10 mouse cellular contexts compared by ENCODE assay signal in the genomic region with DNA sequence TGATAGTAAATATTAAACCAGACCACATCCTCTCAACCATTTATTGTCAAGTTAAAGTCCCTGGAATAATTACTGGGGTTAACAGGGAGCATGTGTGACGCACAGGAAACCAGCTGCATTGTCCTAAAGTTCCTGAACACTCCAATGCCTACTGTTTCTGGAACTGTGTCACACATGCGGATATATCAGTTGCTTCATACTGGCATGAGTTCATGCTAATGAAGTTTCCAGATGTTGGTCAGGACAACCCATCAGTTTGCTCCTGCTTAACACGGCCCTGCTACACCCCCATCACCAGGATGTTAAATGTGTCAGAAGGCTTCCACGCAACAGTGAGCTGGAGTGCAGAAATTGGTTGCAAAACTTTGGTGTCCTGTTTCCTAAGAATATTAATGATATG. TPM values are rescaled to one million over a fixed set of nuclear protein-coding genes. Genes with fewer than 3 reads are reported as not detected.
DNase-seq lines count a peak whose midpoint lies in the region; ATAC-seq and TF ChIP-seq lines count a peak whose summit lies in the region.
"Had no signal": no experiment of that assay in that cellular context is flagged by ENCODE, and none has a peak within 500 bp of the region (broad histone marks: within the 10 kb centered on the region; RNA-seq: fewer than 3 reads in every experiment).

No protein-coding gene starts in this region.

- no peak overlapping the region for H3K4me2 ChIP-seq in liver, postnatal 0 days (ENCODE audit: low read depth, low read length)
- H3K4me2 ChIP-seq in limb, embryonic 14.5 days (replicated peaks; ENCODE audit: low read depth, low read length, severe bottlenecking) = no peak overlapping the region

- no peak overlapping the region for H3K27ac ChIP-seq in liver, postnatal 0 days (ENCODE audit: low read depth)
- H3K27ac ChIP-seq in limb, embryonic 14.5 days (replicated peaks; ENCODE audit: low read depth, low read length) = no peak overlapping the region
- H3K27ac ChIP-seq: forebrain, embryonic 10.5 days had no signal

- no peak overlapping the region for H3K4me3 ChIP-seq in liver, postnatal 0 days (ENCODE audit: low read depth, low read length)
- no peak overlapping the region for H3K4me3 ChIP-seq in limb, embryonic 14.5 days (replicated peaks; ENCODE audit: low read length)
- H3K4me3 ChIP-seq: forebrain, embryonic 10.5 days had no signal

- 62% methylated on average over 4 of the region's 4 CpGs for WGBS in liver, postnatal 0 days (ENCODE audit: insufficient replicate concordance)
- WGBS in limb, embryonic 14.5 days = 29% methylated on average over 4 of the region's 4 CpGs

- no peak for TF ChIP-seq POLR2A in limb, embryonic 14.5 days (IDR thresholded peaks at IDR 0.05; ENCODE audit: borderline replicate concordance, extremely low read depth, insufficient read depth, insufficient read length)

- no peak for DNase-seq in liver, postnatal 0 days
- no peak for DNase-seq in liver
- DNase-seq in heart, postnatal 4 days = peak; percentile 40
- peak; percentile 65 for DNase-seq in limb, embryonic 14.5 days (ENCODE audit: low spot score)
- no peak for DNase-seq in cerebellum, adult 11 months
- DNase-seq in c-Kit-positive CD71-positive TER-119-positive erythroid progenitor cells, embryonic 14.5 days (ENCODE audit: low spot score) = no peak
- DNase-seq: cerebellum, adult 9-11 months had no signal

- no peaks in the 10 kb centered on the region for H3K36me3 ChIP-seq in liver, postnatal 0 days (replicated peaks; ENCODE audit: insufficient read depth, low read length)
- no peaks in the 10 kb centered on the region for H3K36me3 ChIP-seq in limb, embryonic 14.5 days (ENCODE audit: control insufficient read depth, insufficient read depth, low read length)
- H3K36me3 ChIP-seq: forebrain, embryonic 10.5 days had no signal

- H3K4me1 ChIP-seq in liver, postnatal 0 days (ENCODE audit: insufficient read depth) = no peaks in the 10 kb centered on the region
- H3K4me1 ChIP-seq in limb, embryonic 14.5 days (ENCODE audit: control insufficient read depth, insufficient read depth, low read length) = no peaks in the 10 kb centered on the region
- H3K4me1 ChIP-seq: forebrain, embryonic 10.5 days had no signal

- no peak for TF ChIP-seq CTCF in liver, postnatal 0 days (IDR thresholded peaks at IDR 0.05; ENCODE audit: low read depth)

- no peak overlapping the region for H3K9ac ChIP-seq in liver, postnatal 0 days (replicated peaks)
- no peak overlapping the region for H3K9ac ChIP-seq in limb, embryonic 14.5 days (ENCODE audit: low read depth, low read length, severe bottlenecking)

- no peaks in the 10 kb centered on the region for H3K27me3 ChIP-seq in liver, postnatal 0 days (ENCODE audit: insufficient read depth, low read length)
- no peaks in the 10 kb centered on the region for H3K27me3 ChIP-seq in limb, embryonic 14.5 days (ENCODE audit: control insufficient read depth, insufficient read depth, low read length)

- no peak for TF ChIP-seq EP300 in liver, postnatal 0 days (IDR thresholded peaks at IDR 0.05; ENCODE audit: low read depth)

- no peaks in the 10 kb centered on the region for H3K9me3 ChIP-seq in liver, postnatal 0 days (ENCODE audit: low read length)
- no peaks in the 10 kb centered on the region for H3K9me3 ChIP-seq in limb, embryonic 14.5 days (ENCODE audit: control insufficient read depth, low read length)
- H3K9me3 ChIP-seq: forebrain, embryonic 10.5 days had no signal

- ATAC-seq in liver, postnatal 0 days = peak; percentile 60
- ATAC-seq in limb, embryonic 14.5 days (ENCODE audit: low FRiP score, low read depth) = peak; percentile 69
- ATAC-seq in megakaryocyte progenitor cell, adult 5-6 weeks (replicated peaks; ENCODE audit: poor library complexity) = no peak

RNA-seq across cellular contexts. Expression of a gene that starts 33.6 kb away (rescaled TPM):
- not detected in 2 replicates for polyA plus RNA-seq in liver, postnatal 0 days (2015; fragmentation: Nextera tagmentation; extraction: Ambion mirVana)
- total RNA-seq in heart, postnatal 4 days (2021) = under 1 TPM; 0.16 to 0.19 TPM
- 0.06 TPM in 1 of 2 replicates, not detected in the other for polyA plus RNA-seq in limb, embryonic 14.5 days (2012; rRNA removed)
- 0.11 TPM in 1 of 2 replicates, not detected in the other for polyA plus RNA-seq in limb, embryonic 14.5 days (2014; fragmentation: Nextera tagmentation; extraction: Ambion mirVana)
- not detected in 2 replicates for total RNA-seq in megakaryocyte progenitor cell, adult 5-6 weeks (2015)
- not detected in 2 replicates for total RNA-seq in megakaryocyte progenitor cell, adult 5-6 weeks (2017)
- total RNA-seq: left cerebral cortex, postnatal 14 days had no signal
- polyA plus RNA-seq: forebrain, embryonic 10.5 days had no signal

Comparison
In these comparisons a context has a peak if more than half of its experiments do, and no peak if none do; other contexts are left out.
1. DNase-seq: peak in heart, postnatal 4 days (single experiment) and limb, embryonic 14.5 days (single experiment); none in liver, postnatal 0 days (single experiment), liver (single experiment), cerebellum, adult 11 months (single experiment) and c-Kit-positive CD71-positive TER-119-positive erythroid progenitor cells, embryonic 14.5 days (single experiment).